Mouse (Mus musculus) brain, embryonic 14.5 days (tissue): Measurements from ENCODE around the gene Insl6.

Experiments
- CTCF ChIP-seq: fragments of 200-500 bp; IDR thresholded peaks from 2 replicates; pipeline ENCODE4 v1.5.1; 2012; ENCODE audit warnings: inconsistent platforms, mild to moderate bottlenecking, moderate library complexity, borderline replicate concordance; ENCODE audit not compliant: insufficient read depth, insufficient read length; ENCODE audit errors: extremely low read depth
- POLR2A ChIP-seq: fragments of 200-500 bp; IDR thresholded peaks from 2 replicates; pipeline ENCODE4 v1.6.1; 2012; ENCODE audit warnings: mild to moderate bottlenecking, inconsistent platforms, borderline replicate concordance; ENCODE audit not compliant: poor library complexity, insufficient read depth, insufficient read length, severe bottlenecking; ENCODE audit errors: extremely low read depth

DNA sequence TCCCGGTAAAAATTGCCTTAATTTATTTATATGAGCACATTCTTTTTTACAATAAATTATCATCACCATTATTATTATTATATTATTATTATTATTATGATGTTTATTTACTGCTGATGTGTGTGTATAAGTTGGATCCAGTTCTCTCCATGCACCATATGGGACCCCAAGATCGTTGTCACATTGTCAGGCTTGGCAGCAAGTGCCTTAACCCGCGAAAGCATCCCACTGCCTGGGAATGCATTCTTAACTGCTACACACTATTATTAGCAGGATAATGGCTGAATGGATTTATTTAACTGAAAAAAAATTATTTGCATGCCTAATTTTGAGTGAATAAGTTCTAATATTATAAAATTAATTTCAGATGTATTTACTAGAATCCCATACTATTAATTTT lies 1.2 kb upstream of the Insl6 start:
- TF ChIP-seq CTCF (no peak), POLR2A (no peak)
